Mouse (Mus musculus) 3T3-L1 (cell line): ENCODE measurements at regions not wholly inside any gene's neighbourhood (a gene's known extent, or its start where the extent isn't known, plus 50 kb on each side); places are given as distances from the start of the nearest gene placed in this dataset.
A peak's percentile ranks its signal among the peaks of the same experiment; 100 is the strongest.
"Not testable (repeated sequence)": the region's sequence is repeated elsewhere in the genome, so short reads cannot be mapped to it uniquely, and the experiment has no call there.

ENCODE experiments used
- DNase-seq: peaks from one replicate; pipeline ENCODE4 v3.0.0-alpha.2; 2015; ENCODE audit warnings: low read depth, low spot score

DNA sequence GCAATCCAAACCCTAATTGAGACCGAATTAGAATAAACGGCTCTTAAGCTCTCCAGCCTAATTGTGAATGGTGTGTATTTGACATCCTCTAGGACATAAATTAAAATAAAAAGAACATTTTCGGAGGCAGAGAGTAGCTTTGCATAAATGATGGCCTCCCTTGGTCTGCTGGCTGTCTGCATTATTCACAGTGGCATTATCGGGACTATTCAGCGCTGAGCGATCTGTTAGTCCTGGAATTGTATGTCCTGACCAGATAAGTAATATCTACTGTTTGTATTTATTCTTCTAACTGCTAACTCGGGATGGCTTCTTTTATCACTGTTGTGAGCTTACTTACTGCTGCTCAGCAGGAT lies 299.6 kb downstream of the Chl1 start:
- DNase-seq, result no peak

GRCm38 (mm10) chr6:103810342-103811001 lies 300.1 kb downstream of the Chl1 start:
- no peak for DNase-seq

- not testable (repeated sequence) for DNase-seq
Observed at GRCm38 (mm10) chr6:103816396-103816795, 306.0 kb downstream of the Chl1 start.

DNA sequence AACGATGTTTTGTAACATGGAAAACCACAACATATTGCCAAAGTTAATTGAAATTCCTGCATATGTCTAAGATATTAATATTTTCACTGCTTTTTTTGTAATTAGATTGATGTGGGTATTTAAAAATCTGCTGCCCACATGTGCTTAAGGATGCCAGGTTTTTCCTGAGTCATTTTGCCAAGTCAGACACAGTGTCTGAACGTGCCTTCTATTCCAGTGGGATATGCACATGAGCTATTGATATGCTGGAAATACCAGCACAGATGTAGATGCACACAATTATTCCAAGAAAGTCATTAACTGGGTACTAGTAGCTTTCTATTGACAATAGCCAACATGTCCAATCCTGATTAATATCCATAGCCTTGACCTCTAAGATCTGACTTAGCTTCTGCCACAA lies 315.7 kb downstream of the Chl1 start:
- no peak for DNase-seq

DNA sequence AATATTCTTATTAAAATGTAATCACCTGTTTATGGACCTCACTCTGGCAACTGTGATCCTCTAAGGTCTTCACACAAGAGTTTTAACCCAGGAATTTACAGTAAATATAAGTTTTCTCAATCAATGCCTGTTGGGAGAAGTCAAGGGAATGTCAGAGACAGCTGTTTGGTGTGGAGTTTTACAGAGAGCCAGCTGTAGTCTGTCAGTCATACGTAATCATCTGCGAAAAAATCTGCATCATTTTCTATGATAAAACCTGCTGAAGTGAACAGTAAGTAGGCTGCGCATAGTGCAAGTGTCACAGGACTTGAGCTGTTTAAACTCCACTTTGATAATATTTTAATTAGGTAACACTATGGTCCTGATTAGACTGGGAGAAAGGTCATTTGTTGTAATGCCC lies 317.2 kb downstream of the Chl1 start:
- no peak for DNase-seq

DNA sequence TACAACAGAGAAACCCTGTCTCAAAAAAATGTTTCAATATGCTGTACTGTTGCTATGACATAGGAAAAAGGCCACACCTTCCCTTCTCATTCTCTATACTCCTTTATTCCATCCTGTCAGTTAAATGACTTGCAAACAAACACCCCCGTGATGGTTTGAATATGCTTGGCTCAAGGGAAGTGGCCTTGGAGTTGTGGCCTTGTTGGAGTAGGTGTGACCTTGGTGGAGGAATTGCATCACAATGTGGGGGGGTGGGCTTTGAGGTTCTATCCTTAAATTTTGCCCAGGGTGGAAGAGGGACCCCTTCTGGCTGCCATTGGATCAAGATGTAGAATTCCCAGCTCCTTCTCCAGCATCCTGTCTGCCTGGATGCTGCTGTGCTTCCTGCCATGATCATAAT lies 318.5 kb downstream of the Chl1 start:
- DNase-seq, result no peak

- DNase-seq, result no peak
Observed at GRCm38 (mm10) chr6:103832301-103832700, 321.9 kb downstream of the Chl1 start.

- no peak for DNase-seq
Observed at GRCm38 (mm10) chr6:103832808-103833207, 322.4 kb downstream of the Chl1 start.

- DNase-seq, result peak; percentile 56
Observed at GRCm38 (mm10) chr6:103833501-103834132, 323.2 kb downstream of the Chl1 start.

GRCm38 (mm10) chr6:103834726-103835229 lies 324.4 kb downstream of the Chl1 start:
- DNase-seq, result no peak

DNA sequence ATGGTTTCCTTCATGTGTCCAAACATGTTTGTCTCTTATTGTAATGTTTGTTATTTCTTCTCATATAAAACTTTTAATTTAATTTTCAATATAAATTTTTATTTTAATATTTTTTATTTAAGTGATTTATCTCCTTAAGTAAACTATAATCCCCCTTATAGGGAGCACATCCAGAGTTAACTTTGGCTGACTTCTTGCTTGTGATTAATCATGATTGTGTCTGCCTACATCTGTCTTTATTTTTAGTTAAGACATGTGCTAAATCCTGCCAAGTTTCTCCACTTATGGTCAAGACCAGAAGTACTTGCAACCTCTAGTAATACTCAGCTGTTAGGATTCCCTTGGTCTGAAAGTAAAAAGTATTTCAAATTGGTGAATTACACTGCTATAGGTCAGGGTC lies 349.4 kb downstream of the Chl1 start:
- no peak for DNase-seq

DNA sequence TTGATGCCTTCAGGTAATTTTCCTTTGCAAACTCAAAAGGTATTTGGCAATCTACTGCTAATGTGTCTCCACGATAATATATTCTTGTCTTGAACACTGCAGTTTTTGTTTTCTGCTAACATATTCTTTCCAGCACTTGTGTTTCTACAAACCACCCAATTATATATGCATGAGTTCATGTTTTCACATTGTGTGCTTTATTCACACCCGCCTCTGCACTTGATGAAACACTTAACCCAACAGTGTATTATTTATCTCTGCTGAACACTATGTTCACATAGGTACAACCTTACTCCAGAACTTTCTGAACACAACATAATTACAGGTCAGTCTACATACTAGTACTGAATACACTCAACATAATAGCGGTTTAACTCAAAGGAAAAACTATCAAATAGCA lies 383.1 kb downstream of the Chl1 start:
- no peak for DNase-seq

DNA sequence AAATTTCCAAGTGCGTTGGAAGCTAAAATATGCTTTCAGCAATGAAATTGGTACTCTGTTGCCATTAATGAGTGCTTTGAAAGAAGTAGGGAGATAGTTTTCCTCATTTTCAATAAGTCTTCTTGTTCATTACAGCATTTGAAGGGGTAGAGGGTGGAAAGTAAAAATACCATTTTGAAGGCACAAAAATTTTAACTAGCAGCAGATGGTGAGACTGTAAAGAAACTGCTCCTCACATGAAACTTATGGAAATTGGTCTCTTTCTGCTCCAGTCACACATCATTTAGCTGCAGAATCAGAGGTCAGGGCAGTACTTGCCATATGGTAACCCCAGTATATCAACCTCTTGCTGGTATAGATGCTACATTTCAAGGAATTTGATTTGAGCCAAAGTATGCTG lies 414.1 kb downstream of the Chl1 start:
- no peak for DNase-seq

GRCm38 (mm10) chr6:103927094-103927493 lies 416.7 kb downstream of the Chl1 start:
- no peak for DNase-seq

DNA sequence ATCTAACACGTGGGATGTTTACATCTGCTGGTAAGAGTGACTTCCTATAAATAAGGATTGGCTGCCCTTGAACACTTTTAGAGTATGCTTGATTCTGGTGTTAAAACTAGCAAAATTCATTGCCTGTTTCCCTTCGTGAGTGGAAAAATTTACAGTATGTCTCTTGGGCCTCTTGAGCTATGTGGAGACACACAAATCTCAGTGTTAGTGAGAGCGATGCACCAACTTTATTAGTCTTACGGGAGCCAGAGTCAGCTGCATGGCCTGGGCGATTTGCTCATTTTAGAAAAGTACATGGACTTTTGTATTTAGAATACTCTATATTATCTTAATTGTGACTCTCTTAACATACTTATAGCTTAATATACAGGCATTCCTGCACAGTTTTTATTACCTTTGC lies 430.0 kb downstream of the Chl1 start:
- no peak for DNase-seq

GRCm38 (mm10) chr6:103944361-103944760 lies 434.0 kb downstream of the Chl1 start:
- no peak for DNase-seq

DNA sequence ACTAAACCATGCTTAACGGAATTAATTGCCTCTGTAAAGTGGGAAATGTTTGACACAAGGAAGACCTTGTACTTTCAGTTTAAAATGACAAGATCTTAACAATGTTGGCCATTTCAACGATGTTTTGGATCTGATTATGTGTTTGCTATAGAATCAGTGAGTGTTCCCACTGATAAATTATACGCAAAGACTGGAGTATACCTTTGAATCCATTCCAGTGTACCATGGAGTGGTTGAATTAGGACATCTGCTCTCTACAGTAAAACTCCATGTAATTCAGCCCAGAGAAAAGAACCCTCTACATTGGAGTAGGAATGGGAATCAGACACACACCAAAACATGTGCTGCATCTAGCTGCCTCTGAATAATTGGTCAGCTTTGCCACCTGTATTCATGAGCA lies 437.1 kb downstream of the Chl1 start:
- no peak for DNase-seq

- DNase-seq, result no peak
Observed at GRCm38 (mm10) chr6:103953134-103953771, 442.9 kb downstream of the Chl1 start.

DNA sequence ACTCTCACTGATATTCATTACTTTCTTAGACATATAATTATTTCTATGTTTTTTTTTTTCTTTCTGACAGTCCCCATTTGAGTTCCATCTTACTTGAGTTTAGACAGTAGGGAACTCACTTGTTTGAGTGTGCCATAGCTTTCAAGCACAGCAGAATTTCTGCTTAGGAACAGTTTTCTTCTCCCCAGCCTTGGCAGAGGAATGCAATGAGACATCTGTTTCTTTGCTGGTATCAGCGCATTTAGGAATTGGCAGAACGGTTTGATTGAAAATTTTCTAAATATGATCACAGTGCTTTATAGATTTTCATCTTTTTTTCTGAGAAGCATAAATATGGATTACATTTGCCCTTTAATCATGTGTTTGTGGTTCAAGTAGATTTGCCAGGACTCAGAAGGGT lies 448.6 kb downstream of the Chl1 start:
- DNase-seq, result no peak

DNA sequence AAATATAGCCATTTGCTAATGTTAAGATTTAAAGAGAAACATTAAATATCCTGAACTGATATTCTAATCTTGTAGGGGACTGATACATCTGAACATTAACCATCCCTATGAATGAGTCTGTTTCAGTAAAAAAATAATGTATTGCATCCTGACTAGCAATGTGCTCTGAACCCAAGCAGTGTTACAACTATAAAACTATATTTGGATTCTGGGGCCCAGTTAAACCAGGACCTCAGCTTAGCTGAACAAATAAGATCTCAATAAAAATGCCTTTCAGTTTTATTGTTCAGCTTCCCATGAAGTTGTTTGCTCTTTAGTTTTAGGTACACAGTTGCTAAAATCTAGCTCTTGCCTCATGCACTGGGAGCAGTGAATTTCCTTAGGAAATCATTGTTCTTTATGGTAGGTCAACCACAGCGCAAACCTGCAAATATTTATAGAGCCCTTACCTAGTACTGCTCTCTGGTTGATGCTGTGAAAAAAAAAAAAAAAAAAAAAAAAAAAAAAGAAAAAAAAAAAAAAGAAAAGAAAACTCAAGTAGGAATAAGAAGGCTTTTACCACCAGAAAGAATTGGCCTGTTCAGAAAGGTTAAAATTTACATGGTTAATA lies 457.5 kb downstream of the Chl1 start:
- DNase-seq, result no peak

GRCm38 (mm10) chr6:103999186-103999585 lies 488.8 kb downstream of the Chl1 start:
- no peak for DNase-seq

DNA sequence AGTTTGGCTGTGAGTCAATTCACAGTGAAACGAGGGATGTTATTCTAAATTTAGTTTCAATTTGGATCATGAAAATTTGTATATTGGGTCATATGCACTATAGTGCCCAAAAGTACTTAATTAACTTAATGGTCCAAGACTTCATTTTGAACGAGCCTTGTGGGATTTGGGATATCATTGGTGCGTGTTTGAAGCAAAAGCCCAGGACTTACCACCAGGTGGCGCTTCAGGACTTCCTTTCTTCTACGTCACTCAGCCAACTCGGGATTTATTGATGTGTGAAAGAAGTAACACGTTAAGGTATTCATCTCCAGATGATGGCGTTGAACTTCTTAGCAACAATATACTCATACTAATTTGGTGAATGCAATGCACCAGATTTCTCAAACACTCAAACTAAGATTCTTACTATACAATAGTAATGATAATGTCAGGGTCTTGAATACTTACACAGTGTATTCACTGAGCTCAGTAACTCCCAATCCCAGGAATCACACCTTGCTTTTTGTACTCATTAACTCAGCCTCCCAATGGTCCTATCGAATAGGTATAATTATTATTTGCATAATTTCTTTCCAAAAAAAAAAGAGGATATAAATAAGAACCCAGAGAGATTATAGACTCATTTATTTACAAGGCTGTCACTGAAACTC lies 464.0 kb upstream of the Cntn6 start:
- peak; percentile 83 for DNase-seq
